Mouse (Mus musculus) adrenal gland, postnatal 14 days (tissue): ENCODE results near the gene Npm1. TPM values are rescaled to one million over a fixed set of nuclear protein-coding genes. Genes with fewer than 3 reads are reported as not detected.

ENCODE experiments used
- total RNA-seq: library from RNA; stranded (reverse); gene quantifications from 2 replicates; pipeline ENCODE4 v1.2.3, GENCODE M21; 2021

Npm1 gene
- total RNA-seq, 1 experiment from 2014 or later: 351 TPM

Other genes starting within 250 kb of the Npm1 start
- gene Fgf18, start 15.8 kb downstream of the Npm1 start, total RNA-seq: 2.1 TPM in 2 replicates
- gene Tlx3, start 40.4 kb upstream of the Npm1 start, total RNA-seq: 0.23 TPM in 1 of 2 replicates, not detected in the other
- gene Gm12117, start 113.5 kb upstream of the Npm1 start, total RNA-seq: not detected in 2 replicates